Mouse (Mus musculus) limb, embryonic 12.5 days (tissue): Measurements from ENCODE around the gene Kdm6a. TPM values are rescaled to one million over a fixed set of nuclear protein-coding genes. Genes with fewer than 3 reads are reported as not detected.

Source experiments
- polyA plus RNA-seq: library from polyadenylated mRNA; unstranded; fragments of >200 nt; fragmentation: Nextera tagmentation; extraction: Ambion mirVana; gene quantifications from 2 replicates; pipeline ENCODE4 v1.2.1, GENCODE M21; 2016

Gene Kdm6a
- polyA plus RNA-seq, 1 experiment from 2014 or later: 31.2 TPM

Other genes with a start within 250 kb of the Kdm6a start
- gene Dusp21, start 16.7 kb upstream of the Kdm6a start, polyA plus RNA-seq: not detected in 2 replicates